Mouse (Mus musculus): ENCODE results near the gene Cap1.

GRCm38 (mm10) chr4:122882544-122882943 is 3.3 kb downstream of the Cap1 start:
- TF ChIP-seq POLR2A (IDR thresholded peaks at IDR 0.05; ENCODE audit: low read depth, low read length) (no peak), CTCF (IDR thresholded peaks at IDR 0.05; ENCODE audit: extremely low read depth, insufficient read length, insufficient replicate concordance, low read depth, low read length) (no peak)

Data from small intestine, adult 2 months (tissue).